Mouse (Mus musculus): ENCODE measurements at regions not wholly inside any gene's neighbourhood (a gene's known extent, or its start where the extent isn't known, plus 50 kb on each side); places are given as distances from the start of the nearest gene placed in this dataset.

DNA sequence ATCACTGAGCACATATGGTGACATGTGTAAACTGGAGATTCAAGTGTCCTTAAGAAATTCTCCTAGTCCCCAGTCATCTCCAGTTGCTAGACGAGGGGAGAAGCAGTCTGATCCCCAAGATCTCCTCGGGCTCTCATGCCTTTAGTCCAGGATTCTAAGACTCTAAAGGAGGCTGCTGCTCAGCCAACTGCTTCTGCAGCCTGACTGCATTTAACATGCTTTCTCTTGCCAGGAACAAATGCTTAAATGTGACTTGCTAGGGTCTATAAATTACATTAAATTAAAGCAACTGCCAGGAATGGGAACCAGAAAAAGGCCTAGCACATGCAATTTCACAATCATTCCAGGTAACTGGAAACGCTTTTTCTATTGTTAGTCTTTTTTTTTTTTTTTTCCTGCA, 599.8 kb upstream of the Gcfc2 start:
- no peak for DNase-seq (ENCODE audit: low spot score in 2 of 2)

DNA sequence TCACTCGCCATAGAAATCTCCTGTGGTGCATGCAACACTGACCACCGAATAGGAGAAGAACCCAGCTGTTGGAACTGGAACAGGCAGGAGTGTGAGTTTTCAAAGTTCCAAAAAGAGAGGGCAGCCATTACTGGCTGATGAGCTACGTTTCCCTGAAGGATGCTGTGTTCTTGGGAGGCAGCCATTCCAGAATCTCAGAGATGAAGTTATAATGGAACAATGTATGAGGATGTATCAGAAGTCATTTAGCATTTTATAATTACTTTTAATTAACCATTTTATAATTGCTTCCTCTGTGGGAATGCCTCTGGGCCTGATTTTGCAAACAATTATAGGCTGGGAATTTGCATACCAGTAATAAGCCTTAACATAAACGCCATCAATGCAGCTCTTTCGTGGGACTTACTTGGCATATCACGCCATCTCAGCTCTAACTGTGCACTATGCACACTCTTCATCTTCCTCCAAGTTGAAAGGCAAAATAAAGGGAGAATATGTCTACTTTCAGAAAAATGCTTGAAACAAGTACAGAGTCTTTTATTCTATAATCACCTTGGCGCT, 559.4 kb upstream of the Gcfc2 start:
- no peak for DNase-seq (ENCODE audit: low spot score in 2 of 2)

DNA sequence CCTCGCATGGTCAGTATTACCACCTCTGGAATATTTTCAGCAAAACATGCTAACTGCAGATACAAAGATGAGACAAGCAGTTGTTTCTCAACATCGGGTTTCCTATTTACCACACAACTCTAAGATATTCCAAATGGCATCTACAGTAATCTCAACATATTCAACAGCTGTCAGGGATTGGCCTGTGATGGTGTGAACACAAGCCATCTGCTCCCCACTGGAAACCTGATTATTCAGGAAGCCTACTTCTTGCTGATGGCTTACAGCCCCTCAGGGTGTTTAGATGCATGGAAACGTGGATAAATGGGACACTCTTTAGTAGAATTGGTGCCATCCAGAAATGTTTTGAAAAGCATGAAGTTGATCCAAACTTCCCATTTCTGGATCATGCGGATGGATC, 535.0 kb upstream of the Gcfc2 start:
- no peak for DNase-seq (ENCODE audit: low spot score in 2 of 2)

DNA sequence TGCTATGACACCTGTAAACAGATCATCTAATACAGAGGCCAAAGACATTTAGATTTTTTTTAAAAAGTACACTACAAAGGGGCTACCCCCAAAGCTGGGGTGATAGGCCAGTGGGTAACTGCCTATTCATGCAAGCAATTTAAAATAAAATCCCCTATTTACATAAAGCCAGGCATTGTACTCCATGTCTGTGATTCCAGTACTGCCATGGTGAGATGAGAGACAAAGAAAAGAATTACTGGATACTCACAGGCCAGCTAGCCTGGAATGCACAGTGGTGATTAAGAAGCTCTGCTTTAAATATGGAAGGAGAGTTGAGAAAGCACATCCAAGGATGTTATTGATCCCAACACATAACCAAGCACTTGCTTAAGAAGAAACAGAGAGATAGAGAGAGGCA, 520.3 kb upstream of the Gcfc2 start:
- no peak for DNase-seq (ENCODE audit: low spot score in 2 of 2)

DNA sequence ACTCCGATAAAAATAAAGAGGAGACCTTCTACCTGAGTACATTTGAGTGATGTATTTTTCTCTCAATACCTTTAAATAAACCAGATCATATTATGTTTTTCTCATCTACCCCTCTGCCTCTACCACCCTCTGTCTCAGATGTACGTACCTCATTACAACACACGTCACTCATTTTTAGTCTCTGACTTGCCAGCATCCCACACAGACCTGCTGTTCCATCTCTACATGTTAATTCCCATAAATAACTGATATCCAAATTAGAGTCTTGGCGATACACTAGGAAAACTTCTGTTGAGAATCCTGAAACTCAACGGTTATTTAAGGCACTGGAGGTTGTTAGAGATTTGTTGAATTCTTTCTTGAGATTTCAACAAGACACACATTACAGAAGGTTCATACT, 509.9 kb upstream of the Gcfc2 start:
- DNase-seq (ENCODE audit: low spot score in 2 of 2), result peak; percentile 11 to 71

DNA sequence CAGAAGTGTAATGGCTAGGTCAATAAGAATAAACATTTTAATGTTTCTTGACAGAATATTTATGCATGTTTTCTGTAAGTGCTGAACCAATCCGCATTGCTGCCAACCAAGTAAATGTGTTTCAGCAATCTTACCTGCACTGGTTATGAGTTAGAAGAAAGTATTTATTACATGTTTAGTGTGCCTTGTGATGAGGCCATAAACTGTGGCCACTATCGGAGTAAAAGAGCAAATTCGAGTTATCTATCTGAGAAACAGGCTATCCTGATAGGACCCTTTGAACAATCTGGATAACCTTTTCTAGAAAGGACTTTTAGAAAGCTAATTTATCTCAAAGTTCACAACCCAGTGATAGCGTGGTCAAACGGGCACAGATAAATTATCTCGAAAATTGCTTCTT, 488.7 kb upstream of the Gcfc2 start:
- DNase-seq (ENCODE audit: low spot score in 2 of 2), result no peak

DNA sequence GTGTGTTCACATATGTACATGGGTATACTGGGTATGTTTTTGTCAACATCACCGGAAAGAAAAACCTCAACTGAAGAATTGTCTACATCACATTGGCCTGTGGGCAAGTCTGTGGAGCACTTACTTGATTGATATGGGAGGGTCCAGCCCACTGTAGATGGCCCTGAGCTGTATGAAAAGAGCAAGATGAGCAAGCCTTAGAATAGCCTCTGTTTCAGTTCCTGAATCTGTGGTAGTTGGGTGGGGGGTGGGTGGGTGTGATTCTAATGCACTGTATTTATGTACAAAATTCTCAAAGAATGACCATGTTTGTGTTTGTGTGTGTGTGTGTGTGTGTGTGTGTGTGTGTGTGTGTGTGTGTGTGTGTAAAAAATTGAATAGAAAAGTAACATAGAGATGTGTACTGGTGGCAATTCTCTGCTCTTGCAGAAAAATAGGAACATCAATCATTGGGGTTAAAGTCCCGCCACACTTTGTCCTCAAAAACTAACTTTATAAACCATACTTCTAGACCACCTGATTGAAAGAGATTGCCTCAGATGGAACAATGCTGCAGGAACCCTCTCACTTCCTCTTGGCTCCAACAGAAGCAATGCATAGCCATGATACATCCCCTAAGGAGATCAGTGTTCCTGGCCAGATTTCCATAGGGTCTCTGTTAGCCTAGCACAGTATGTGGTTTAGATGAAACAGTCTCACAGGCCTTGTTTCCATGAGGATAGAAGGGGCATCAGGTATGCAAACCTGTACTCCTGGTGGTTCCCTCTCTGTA, 484.3 kb upstream of the Gcfc2 start:
- DNase-seq (ENCODE audit: low spot score in 2 of 2), result no peak

DNA sequence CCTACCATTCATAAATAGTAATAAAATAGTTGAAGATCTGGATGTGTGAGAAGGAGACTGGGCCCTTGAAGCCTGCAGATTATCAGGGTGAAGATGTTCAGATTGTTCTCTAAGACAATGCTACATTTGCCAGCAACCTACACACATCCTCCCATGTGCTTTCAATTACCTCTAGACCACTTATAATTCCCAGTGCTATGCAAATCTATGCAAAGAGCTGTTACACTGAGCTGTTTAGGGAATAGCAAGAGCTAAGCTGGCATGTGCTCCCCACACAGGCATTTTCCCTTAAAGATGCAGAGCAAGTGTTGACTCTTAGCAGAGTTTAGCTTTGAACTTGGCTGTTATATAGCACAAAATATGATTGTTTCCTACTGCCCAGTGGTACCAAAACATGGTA, 482.1 kb upstream of the Gcfc2 start:
- DNase-seq (ENCODE audit: low spot score in 2 of 2), result peak in 1 of 2 experiments; percentile 30

DNA sequence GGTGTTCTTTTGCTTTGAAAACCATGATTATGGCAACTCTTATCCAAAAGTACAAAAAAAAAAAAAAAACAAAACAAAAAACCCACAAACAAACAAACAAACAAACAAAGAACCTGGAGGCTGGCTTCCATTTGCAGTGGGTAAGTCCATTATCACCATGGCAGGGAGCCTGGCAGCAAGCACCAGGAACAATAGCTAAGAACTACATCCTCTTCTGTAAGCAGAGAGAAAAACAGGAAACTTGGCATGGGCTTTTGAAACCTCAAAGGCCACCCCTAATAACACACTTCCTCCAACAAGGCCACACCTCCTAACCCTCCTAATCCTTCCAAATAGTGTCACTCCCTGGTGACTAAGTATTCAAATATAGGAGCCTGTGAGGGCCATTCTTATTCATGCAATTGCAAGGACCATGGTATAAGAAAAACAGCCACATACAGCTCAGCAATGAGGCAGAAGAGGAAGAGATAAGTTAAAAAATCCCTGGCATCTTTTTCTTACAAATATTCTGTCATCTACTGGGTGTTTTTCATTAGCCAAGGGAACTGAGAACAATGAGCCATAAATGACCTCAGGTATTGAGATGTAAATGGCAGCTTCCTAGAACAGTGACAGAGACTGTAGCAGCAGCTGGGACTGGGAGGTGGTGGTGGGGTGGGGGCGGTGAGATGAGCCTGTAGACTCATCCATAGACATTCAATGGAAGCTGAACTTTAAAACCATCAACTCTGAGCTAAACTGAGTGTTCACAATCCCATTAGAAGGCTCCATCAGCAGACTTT, 477.3 kb upstream of the Gcfc2 start:
- no peak for DNase-seq (ENCODE audit: low spot score in 2 of 2)

DNA sequence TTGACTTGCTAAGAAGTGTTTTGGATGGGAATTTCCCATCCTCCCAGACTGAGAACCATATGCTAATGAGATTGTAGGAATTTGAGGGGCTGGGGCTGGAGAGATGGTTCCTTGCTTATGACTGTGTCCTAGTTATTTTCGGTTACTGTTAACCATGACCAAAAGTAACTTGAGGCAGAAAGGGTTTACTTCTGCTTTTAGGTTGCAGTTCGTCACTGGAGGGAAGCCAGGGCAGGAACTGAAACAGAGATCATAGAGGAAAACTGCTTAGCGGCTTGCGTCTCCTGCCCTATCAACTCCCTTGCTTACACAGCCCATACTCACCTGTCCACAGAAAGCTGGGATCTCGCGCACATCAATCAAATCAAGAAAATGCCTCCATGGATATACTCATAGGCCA, 475.8 kb upstream of the Gcfc2 start:
- DNase-seq (ENCODE audit: low spot score in 2 of 2), result no peak

DNA sequence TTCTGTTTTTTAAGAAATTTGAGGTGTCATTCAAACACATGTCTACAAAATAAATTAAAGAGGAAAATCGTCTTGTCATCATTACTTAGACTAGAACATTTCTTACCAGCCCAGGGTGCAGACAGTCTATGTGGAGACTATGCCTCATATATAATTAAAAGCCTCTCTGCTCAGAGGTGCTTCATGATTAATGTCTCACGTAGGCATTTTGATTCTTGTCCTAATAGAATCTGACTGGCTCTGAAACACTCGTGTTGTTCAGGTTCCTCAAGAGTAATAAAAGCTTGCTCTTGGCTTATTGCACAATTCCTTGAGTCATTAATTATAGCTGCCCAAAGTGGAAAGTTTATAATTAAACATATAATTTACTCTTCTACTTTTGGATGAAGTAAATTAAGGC, 475.1 kb upstream of the Gcfc2 start:
- no peak for DNase-seq (ENCODE audit: low spot score in 2 of 2)

DNA sequence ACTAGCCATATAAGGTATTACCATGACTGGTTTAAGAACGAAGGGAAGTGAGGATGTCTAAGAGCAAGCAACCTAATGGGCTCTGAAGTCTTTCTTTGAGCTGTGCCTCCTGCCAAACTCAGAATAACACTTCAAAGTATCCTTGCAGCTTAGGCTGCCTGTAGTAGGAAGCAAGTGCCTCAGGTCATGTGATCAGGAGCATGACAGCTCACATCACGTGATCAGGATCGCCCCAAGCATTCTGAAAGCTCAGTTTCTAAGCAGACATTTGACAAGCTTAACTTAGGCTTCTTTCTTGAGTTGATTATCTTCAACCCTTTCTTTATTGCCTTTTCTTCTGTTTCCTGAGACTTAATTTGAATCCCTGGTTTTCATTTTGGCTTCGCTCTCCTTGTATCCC, 462.4 kb upstream of the Gcfc2 start:
- no peak for DNase-seq (ENCODE audit: low spot score in 2 of 2)

DNA sequence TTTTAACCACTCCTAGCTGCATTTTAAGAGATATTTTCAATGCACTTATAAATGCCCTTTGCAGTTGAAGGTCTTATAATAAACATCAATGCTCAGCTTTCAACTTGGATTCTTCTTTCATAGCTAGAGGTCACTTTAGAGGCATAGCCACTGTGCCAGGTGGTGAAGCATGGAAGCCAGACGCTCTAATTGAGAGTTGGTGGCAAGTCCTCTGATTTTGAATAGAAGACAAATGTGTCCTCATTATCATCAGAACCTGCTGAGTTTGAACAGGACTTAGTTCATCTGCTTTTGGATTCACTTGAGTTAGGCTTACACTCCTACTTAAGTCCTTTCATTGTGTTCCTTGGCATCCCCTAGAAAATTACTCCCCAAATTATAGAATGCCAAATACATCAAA, 459.0 kb upstream of the Gcfc2 start:
- DNase-seq (ENCODE audit: low spot score in 2 of 2), result no peak

DNA sequence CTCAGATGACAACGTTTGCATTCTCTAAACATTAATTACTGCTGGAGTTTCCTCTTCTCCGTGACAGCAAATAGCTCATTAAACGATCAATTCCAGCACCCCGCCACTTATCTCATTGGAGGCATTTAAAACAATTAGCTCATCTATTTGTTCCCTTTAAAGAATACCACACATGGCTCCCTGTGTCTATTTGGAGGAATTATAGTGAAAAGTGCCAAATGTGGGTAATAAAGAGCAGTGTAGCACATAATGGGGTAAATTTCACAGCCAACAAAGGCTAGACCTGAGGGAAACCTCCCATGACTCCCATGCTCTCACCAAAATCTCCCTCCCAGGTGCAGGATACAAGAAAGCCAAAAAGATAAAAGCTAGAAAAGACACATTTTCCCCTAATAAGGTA, 456.9 kb upstream of the Gcfc2 start:
- no peak for DNase-seq (ENCODE audit: low spot score in 2 of 2)

DNA sequence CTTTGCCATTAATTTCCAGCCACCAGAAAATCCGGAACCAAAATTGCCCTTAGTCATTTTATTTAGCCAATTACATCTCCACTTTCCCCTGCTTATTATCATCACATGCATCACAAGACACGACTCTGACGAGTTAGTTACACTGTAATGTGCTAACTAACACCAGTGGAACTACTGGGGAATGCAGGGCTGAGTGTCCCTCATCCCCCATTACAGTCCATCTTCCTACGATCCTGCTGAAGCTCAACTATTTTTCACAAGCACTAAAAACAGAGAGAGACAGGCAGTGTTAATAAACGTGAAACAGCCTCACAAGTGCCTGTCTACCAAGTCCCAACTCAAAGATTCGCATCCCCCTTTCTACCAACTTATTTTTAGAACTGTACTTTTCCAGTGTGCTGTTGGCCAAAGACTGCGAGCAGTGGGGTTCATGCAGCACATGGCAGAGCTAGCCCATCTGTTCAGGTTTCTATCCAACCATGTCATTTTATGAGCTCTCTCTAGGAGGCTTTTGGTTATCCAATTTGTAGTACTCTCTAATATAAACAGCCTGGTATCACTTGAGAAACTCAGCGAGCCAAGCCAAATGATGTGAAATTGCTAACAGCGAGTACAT, 452.0 kb upstream of the Gcfc2 start:
- peak in 1 of 2 experiments; percentile 32 for DNase-seq (ENCODE audit: low spot score in 2 of 2)

DNA sequence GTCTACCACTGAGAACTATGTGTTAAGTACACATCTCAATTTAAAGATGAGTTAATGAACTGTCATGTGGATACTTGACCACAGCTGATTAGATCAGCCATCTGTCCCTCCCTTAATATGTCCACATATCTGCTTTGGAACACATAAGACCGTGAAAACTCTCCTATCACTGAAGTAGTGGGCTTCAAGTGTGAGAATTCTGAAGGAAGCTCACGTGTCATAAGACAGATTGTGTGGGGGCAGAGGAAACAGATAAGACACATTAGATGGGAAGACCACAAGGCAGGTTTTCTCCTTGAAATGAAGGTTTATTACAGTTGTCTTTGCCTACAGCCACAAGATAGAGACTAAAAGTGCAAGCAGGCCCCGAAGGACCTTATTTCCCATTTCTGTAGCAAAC, 451.0 kb upstream of the Gcfc2 start:
- DNase-seq (ENCODE audit: low spot score in 2 of 2), result no peak

DNA sequence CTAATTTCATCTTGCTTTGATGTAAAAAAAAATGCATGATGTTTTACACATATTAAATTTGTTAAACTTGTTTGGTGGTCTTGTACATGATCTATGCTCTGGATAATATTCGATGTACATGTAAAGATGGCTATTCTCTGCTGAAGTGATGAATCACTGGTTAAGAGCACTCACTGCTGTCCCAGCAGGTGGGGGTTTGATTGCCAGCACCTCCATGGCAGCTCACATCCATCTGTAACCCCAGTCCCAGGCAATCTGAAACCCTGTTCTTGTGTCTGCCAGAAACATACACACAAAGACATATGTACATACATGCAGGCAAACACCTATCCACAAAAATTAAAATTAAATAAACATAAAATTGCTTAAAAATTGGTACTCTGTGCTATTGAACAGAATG, 448.7 kb upstream of the Gcfc2 start:
- DNase-seq (ENCODE audit: low spot score in 2 of 2), result no peak

DNA sequence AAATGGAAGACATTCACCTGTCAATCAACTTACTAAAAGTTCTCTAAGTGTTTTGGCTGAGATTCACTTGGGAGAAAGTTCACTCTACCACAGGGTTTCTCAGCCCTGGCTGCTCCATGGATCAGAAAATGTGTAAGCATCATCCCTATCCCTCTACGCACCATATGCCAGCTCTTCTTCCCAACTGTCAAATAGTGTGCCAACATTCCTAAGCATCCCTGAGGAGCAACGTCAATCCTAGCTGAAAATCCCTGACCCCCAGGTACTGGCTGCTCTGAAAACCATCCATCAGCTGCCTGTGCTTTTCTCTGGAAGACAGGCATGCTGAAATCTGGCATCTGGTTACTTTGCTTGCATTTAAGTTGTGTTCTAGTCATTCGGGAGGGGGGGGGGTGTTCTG, 436.5 kb upstream of the Gcfc2 start:
- no peak for DNase-seq (ENCODE audit: low spot score in 2 of 2)

DNA sequence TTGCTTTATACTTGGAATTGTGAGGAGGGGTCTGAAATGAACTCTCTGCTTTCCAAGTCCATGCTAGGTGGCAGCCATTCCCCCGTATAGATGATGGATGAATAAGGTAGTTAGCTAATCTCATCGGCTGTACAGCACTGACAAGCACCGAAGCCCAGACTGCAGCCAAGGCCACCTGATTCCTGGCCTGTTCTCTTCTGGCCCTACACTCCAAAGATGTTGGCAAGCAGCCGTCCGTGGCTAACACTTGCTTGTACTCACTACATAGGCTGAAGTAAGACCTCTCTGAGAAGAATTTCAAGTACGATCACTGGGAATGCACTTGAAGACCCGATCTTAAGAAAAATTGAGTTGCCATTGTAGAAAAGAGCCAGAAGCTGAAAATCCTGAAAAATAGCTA, 427.2 kb upstream of the Gcfc2 start:
- DNase-seq (ENCODE audit: low spot score in 2 of 2), result no peak

DNA sequence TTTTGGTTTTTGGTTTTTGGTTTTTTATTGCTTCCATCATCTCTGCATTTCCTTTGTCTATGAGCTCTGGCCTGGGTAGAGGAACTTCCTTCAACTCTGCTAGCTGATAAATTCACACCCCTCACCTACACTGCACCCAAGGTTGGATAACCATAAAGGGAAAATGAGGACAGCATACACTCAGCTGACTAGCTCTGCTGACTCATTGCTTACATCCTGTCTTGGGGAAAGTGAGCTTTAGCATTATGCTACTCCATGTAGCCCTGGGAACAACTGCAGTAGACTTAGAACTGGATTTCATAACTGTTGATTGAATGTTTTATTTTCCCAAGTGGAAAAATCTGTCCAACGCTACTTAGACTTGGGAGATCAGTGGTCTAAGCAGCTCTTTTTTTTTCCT, 406.3 kb upstream of the Gcfc2 start:
- peak in 1 of 2 experiments; percentile 4 for DNase-seq (ENCODE audit: low spot score in 2 of 2)

DNA sequence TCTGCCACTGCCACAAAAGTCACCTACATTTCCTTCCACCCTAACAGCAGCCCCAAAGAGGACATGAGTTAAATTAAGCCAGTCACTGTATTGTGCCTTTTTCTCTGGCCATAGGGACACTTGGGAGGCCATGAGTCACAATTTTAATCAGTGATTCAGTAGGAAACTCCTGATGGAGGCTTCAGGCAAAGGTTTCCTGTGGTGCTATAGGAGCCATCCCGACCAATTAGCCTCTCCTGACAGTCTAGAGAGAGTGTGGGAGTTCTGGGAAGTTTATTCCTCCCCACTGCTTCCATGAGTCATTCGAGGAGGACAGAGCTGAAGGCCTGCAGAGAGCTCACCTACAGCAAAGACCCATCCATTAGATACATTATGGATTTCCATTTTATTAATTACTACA, 361.2 kb upstream of the Gcfc2 start:
- DNase-seq (ENCODE audit: low spot score in 2 of 2), result no peak

DNA sequence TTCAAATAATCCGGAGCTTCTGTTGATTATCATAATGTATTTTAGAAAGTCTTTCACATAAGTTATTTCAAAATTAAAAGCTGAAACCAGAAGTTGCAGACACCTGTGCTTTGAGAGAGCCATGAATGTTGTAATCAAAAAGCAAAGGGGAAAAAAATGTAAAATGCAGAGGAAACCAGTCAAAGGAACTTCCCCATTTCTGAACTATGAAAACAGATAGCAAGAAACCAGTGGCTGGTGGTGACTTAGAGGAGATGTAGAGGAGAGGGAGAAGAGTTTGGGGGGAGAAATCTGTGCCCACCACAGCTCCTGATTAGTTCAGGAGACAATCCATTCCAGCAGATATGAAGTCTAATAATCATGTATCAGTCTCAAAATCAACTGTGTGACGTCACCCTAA, 360.3 kb upstream of the Gcfc2 start:
- no peak for DNase-seq (ENCODE audit: low spot score in 2 of 2)

DNA sequence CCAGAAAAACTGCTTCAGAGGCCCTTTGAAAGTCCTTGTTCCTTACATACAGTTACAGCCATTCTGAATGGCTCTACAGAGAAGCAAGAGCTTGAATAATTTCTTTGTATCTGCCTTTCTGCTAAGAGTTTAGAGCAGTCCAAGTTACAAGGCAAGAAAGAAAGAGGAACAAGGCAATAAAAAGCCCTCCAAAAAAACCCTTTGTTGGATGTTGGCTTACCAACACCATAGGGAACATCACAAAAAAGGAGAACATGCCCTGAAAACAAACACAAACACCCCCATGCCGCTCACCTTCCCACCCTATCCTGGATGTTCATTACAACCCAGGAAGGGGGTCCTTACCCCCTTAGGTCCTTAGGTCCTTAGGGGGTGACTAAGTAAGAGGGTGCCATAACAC, 359.2 kb upstream of the Gcfc2 start:
- DNase-seq (ENCODE audit: low spot score in 2 of 2), result no peak
